16 mouse cellular contexts compared by ENCODE assay signal in genomic region chr12:29703541-29703940, GRCm38 (mm10).
DNase-seq lines count a peak whose midpoint lies in the region; ATAC-seq lines count a peak whose summit lies in the region.
"Had no signal": no experiment of that assay in that cellular context is flagged by ENCODE, and none has a peak within 500 bp of the region (broad histone marks: within the 10 kb centered on the region; RNA-seq: fewer than 3 reads in every experiment).

No protein-coding gene starts in this region.

- no peaks in the 10 kb centered on the region for H3K36me3 ChIP-seq in forebrain, embryonic 10.5 days (replicated peaks)
- no peaks in the 10 kb centered on the region for H3K36me3 ChIP-seq in forebrain, embryonic 11.5 days (ENCODE audit: control insufficient read depth, insufficient read depth, low read length)
- H3K36me3 ChIP-seq in neural tube, embryonic 13.5 days, result no peaks in the 10 kb centered on the region
- no peaks in the 10 kb centered on the region for H3K36me3 ChIP-seq in hindbrain, embryonic 16.5 days (ENCODE audit: control insufficient read depth, insufficient read depth, low read length)
- H3K36me3 ChIP-seq: embryonic facial prominence, embryonic 12.5 days; limb, embryonic 15.5 days had no signal

- H3K4me1 ChIP-seq in forebrain, embryonic 10.5 days, result peaks cover 49% of the 10 kb centered on the region
- peaks cover 26% of the 10 kb centered on the region for H3K4me1 ChIP-seq in forebrain, embryonic 11.5 days (replicated peaks; ENCODE audit: control insufficient read depth, insufficient read depth, low read length)
- H3K4me1 ChIP-seq in neural tube, embryonic 13.5 days (replicated peaks), result peaks cover 47% of the 10 kb centered on the region
- H3K4me1 ChIP-seq in hindbrain, embryonic 16.5 days (ENCODE audit: control insufficient read depth, insufficient read depth, low read depth, low read length), result peaks cover 42% of the 10 kb centered on the region

- H3K27ac ChIP-seq in forebrain, embryonic 10.5 days, result 0 out of 2 replicates have a peak overlapping the region, but pooled peaks have one; percentile 62
- H3K27ac ChIP-seq in forebrain, embryonic 11.5 days (ENCODE audit: low read depth, low read length), result no peak overlapping the region
- peak overlapping the region; percentile 93 for H3K27ac ChIP-seq in neural tube, embryonic 13.5 days (replicated peaks)
- H3K27ac ChIP-seq in hindbrain, embryonic 16.5 days (ENCODE audit: low read depth, low read length), result peak overlapping the region; percentile 74
- H3K27ac ChIP-seq: limb, embryonic 15.5 days had no signal

- peaks cover 39% of the 10 kb centered on the region for H3K27me3 ChIP-seq in forebrain, embryonic 10.5 days (ENCODE audit: poor library complexity, severe bottlenecking)
- no peaks in the 10 kb centered on the region; the same call in 1 of the 2 replicates for H3K27me3 ChIP-seq in forebrain, embryonic 11.5 days (ENCODE audit: control insufficient read depth, insufficient read depth, low read length)
- no peaks in the 10 kb centered on the region for H3K27me3 ChIP-seq in neural tube, embryonic 13.5 days
- H3K27me3 ChIP-seq in hindbrain, embryonic 16.5 days (replicated peaks; ENCODE audit: control insufficient read depth, insufficient read depth, low read length), result no peaks in the 10 kb centered on the region
- H3K27me3 ChIP-seq: embryonic facial prominence, embryonic 12.5 days; limb, embryonic 15.5 days had no signal

- WGBS in forebrain, embryonic 10.5 days, result 86% methylated on average over 8 of the region's 8 CpGs
- 88% methylated on average over 8 of the region's 8 CpGs for WGBS in forebrain, embryonic 11.5 days
- 75% methylated on average over 8 of the region's 8 CpGs for WGBS in neural tube, embryonic 13.5 days
- WGBS in hindbrain, embryonic 16.5 days, result 68% methylated on average over 8 of the region's 8 CpGs

- no peak for ATAC-seq in forebrain, embryonic 11.5 days (replicated peaks; ENCODE audit: low FRiP score)
- ATAC-seq in neural tube, embryonic 13.5 days (ENCODE audit: low read depth), result no peak
- no peak for ATAC-seq in hindbrain, embryonic 16.5 days
- no peak for ATAC-seq in erythroid progenitor cell, adult 5-6 weeks (replicated peaks; ENCODE audit: low FRiP score, poor library complexity, severe bottlenecking)

- H3K4me3 ChIP-seq in forebrain, embryonic 10.5 days, result no peak overlapping the region
- H3K4me3 ChIP-seq in forebrain, embryonic 11.5 days (ENCODE audit: low read depth, low read length), result no peak overlapping the region
- no peak overlapping the region for H3K4me3 ChIP-seq in neural tube, embryonic 13.5 days
- H3K4me3 ChIP-seq in hindbrain, embryonic 16.5 days (ENCODE audit: low read length), result no peak overlapping the region
- H3K4me3 ChIP-seq: embryonic facial prominence, embryonic 12.5 days; limb, embryonic 15.5 days had no signal

- H3K9me3 ChIP-seq in forebrain, embryonic 10.5 days, result no peaks in the 10 kb centered on the region
- no peaks in the 10 kb centered on the region for H3K9me3 ChIP-seq in forebrain, embryonic 11.5 days (ENCODE audit: control insufficient read depth, low read length)
- no peaks in the 10 kb centered on the region for H3K9me3 ChIP-seq in neural tube, embryonic 13.5 days
- H3K9me3 ChIP-seq in hindbrain, embryonic 16.5 days (ENCODE audit: control insufficient read depth, low read length), result no peaks in the 10 kb centered on the region
- H3K9me3 ChIP-seq: embryonic facial prominence, embryonic 12.5 days; limb, embryonic 15.5 days had no signal

- no peak overlapping the region for H3K9ac ChIP-seq in forebrain, embryonic 11.5 days (ENCODE audit: low read length)
- H3K9ac ChIP-seq in neural tube, embryonic 13.5 days, result no peak overlapping the region
- no peak overlapping the region for H3K9ac ChIP-seq in hindbrain, embryonic 16.5 days (ENCODE audit: low read depth, low read length)
- H3K9ac ChIP-seq: embryonic facial prominence, embryonic 12.5 days; limb, embryonic 15.5 days had no signal

- intact Hi-C loops in gastrocnemius, postnatal 36 days (cut with DNase I), result no loop called here

- DNase-seq in forebrain, embryonic 10.5 days (ENCODE audit: extremely low spot score, low spot score), result no peak
- DNase-seq in forebrain, embryonic 11.5 days (ENCODE audit: low spot score), result no peak
- no peak for DNase-seq in neural tube, embryonic 10.5 days (ENCODE audit: extremely low spot score, low spot score)
- DNase-seq in B cell, adult 2 months, result no peak
- no peak for DNase-seq in gastrocnemius, postnatal 36 days
- DNase-seq: cerebellum, adult 11 months; cerebellum, postnatal 14 days; kidney, adult 11 months; kidney, postnatal 25 days; lung, postnatal 10 days; spleen, adult 18-20 months had no signal

- no peak overlapping the region for H3K4me2 ChIP-seq in forebrain, embryonic 11.5 days (ENCODE audit: low read depth, low read length, severe bottlenecking)
- no peak overlapping the region for H3K4me2 ChIP-seq in neural tube, embryonic 13.5 days
- no peak overlapping the region for H3K4me2 ChIP-seq in hindbrain, embryonic 16.5 days (ENCODE audit: low read length)
- H3K4me2 ChIP-seq: embryonic facial prominence, embryonic 12.5 days; limb, embryonic 15.5 days had no signal
